Mouse (Mus musculus): ENCODE data around the gene Serpini1.

GRCm38 (mm10) chr3:75635648-75636047, 78.3 kb downstream of the Serpini1 start:
- TF ChIP-seq CTCF (IDR thresholded peaks at IDR 0.05; ENCODE audit: borderline replicate concordance, insufficient read depth, low read depth, low read length) = no peak
- no peak for TF ChIP-seq POLR2A (IDR thresholded peaks at IDR 0.05; ENCODE audit: borderline replicate concordance, insufficient read depth, low read length)

Data from cerebellum, adult 2 months (tissue).